Mouse (Mus musculus) CH12.LX (cell line): Measurements from ENCODE around the gene Primpol. TPM values are rescaled to one million over a fixed set of nuclear protein-coding genes. Genes with fewer than 3 reads are reported as not detected.

Source experiments
- DNase-seq: peaks from one replicate; pipeline ENCODE4 v3.0.0-alpha.2; 2013; ENCODE audit errors: extremely low read depth
- H3K27ac ChIP-seq: 2 replicates; pipeline ENCODE4 v1.5.1; 2012; ENCODE audit warnings: low read depth, mild to moderate bottlenecking, control low read depth, moderate library complexity; ENCODE audit not compliant: insufficient read depth
- H3K27me3 ChIP-seq: replicated peaks from 2 replicates; pipeline ENCODE3; 2012; ENCODE audit warnings: inconsistent platforms
- H3K36me3 ChIP-seq, 2 experiments: replicated peaks in 1 of 2; 2 replicates each; pipeline versions ENCODE3 to v1.6.1; 2012; ENCODE audit warnings: inconsistent platforms in 1 of 2, low read length in 1 of 2, mild to moderate bottlenecking in 1 of 2, mixed read lengths in 1 of 2, moderate library complexity in 1 of 2; ENCODE audit not compliant: control insufficient read depth in 1 of 2, insufficient read depth in 1 of 2
- H3K4me1 ChIP-seq, 2 experiments: 2 replicates each; pipeline ENCODE4 v1.6.1; 2012; ENCODE audit warnings: inconsistent platforms in 1 of 2, moderate library complexity in 1 of 2; ENCODE audit not compliant: insufficient read depth in 2 of 2, control insufficient read depth in 1 of 2
- H3K4me2 ChIP-seq: 2 replicates; pipeline ENCODE4 v1.6.1; 2012; ENCODE audit warnings: low read depth, mild to moderate bottlenecking, control low read depth; ENCODE audit not compliant: poor library complexity, insufficient read depth, severe bottlenecking
- H3K4me3 ChIP-seq, 3 experiments: fragments of 150-350 bp in 1 of 3; sonication (generic) in 1 of 3; replicated peaks in 1 of 3; 2 replicates each; pipeline versions ENCODE3 to v1.5.1; 2011 to 2012; ENCODE audit warnings: low read depth in 2 of 3, low read length in 2 of 3, mild to moderate bottlenecking in 2 of 3, moderate library complexity in 2 of 3, control low read depth in 1 of 3, improper control_type of control experiment in 1 of 3, inconsistent platforms in 1 of 3, mixed read lengths in 1 of 3; ENCODE audit not compliant: poor library complexity in 1 of 3
- H3K79me2 ChIP-seq: replicated peaks from 2 replicates; pipeline ENCODE4 v1.6.1; 2012; ENCODE audit warnings: mild to moderate bottlenecking, moderate library complexity; ENCODE audit not compliant: control insufficient read depth, poor library complexity, insufficient read depth, severe bottlenecking; ENCODE audit errors: extremely low read depth
- H3K9ac ChIP-seq: 2 replicates; pipeline ENCODE4 v1.6.1; 2012; ENCODE audit warnings: low read depth, mild to moderate bottlenecking, control low read depth, moderate library complexity; ENCODE audit not compliant: insufficient read depth
- H3K9me3 ChIP-seq: replicated peaks from 2 replicates; pipeline ENCODE3; 2012; ENCODE audit warnings: low read length, inconsistent platforms, mixed read lengths
- CTCF ChIP-seq, 2 experiments: IDR thresholded peaks in 1 of 2; conservative IDR thresholded peaks in 1 of 2; 2 replicates each; pipeline ENCODE4 v1.5.1; 2011 to 2012; ENCODE audit warnings: low read depth in 2 of 2, low read length in 2 of 2, improper control_type of control experiment in 1 of 2, inconsistent platforms in 1 of 2, mild to moderate bottlenecking in 1 of 2, moderate library complexity in 1 of 2
- E2F4 ChIP-seq: IDR thresholded peaks from 2 replicates; pipeline ENCODE4 v1.6.1; 2011; ENCODE audit warnings: low read depth, low read length, improper control_type of control experiment; ENCODE audit not compliant: insufficient replicate concordance
- EP300 ChIP-seq: IDR thresholded peaks from 2 replicates; pipeline ENCODE4 v1.6.1; 2011; ENCODE audit warnings: low read length, improper control_type of control experiment
- IRF4 ChIP-seq: IDR thresholded peaks from 2 replicates; pipeline ENCODE4 v1.6.1; 2014; ENCODE audit warnings: low read depth, mild to moderate bottlenecking, inconsistent platforms, low read length, improper control_type of control experiment
- MAZ ChIP-seq: IDR thresholded peaks from 2 replicates; pipeline ENCODE4 v1.6.1; 2012; ENCODE audit warnings: low read depth, mild to moderate bottlenecking, inconsistent platforms, low read length, improper control_type of control experiment, moderate library complexity
- MXI1 ChIP-seq: IDR thresholded peaks from 2 replicates; pipeline ENCODE4 v1.6.1; 2011; ENCODE audit warnings: mild to moderate bottlenecking, low read depth, low read length, improper control_type of control experiment
- NELFE ChIP-seq: IDR thresholded peaks from 2 replicates; pipeline ENCODE4 v1.6.1; 2011; ENCODE audit warnings: low read depth, low read length, improper control_type of control experiment
- NRF1 ChIP-seq: IDR thresholded peaks from 2 replicates; pipeline ENCODE4 v1.6.1; 2014; ENCODE audit warnings: low read depth, mild to moderate bottlenecking, inconsistent platforms, low read length, improper control_type of control experiment, moderate library complexity
- POLR2A ChIP-seq: IDR thresholded peaks from 2 replicates; pipeline ENCODE4 v1.6.1; 2011; ENCODE audit warnings: low read depth, mild to moderate bottlenecking, improper control_type of control experiment, low read length
- RAD21 ChIP-seq: IDR thresholded peaks from 2 replicates; pipeline ENCODE4 v1.6.1; 2011; ENCODE audit warnings: low read depth, mild to moderate bottlenecking, low read length, improper control_type of control experiment, moderate library complexity
- RCOR1 ChIP-seq: conservative IDR thresholded peaks from 2 replicates; pipeline ENCODE4 v1.6.1; 2012; ENCODE audit warnings: low read depth, mild to moderate bottlenecking, inconsistent platforms, low read length, improper control_type of control experiment
- SIN3A ChIP-seq: IDR thresholded peaks from 2 replicates; pipeline ENCODE4 v1.6.1; 2012; ENCODE audit warnings: low read length, improper control_type of control experiment, inconsistent platforms
- SMC3 ChIP-seq: IDR thresholded peaks from 2 replicates; pipeline ENCODE4 v1.6.1; 2011; ENCODE audit warnings: low read depth, low read length, improper control_type of control experiment
- TCF12 ChIP-seq: IDR thresholded peaks from 2 replicates; pipeline ENCODE4 v1.6.1; 2014; ENCODE audit warnings: low read depth, mild to moderate bottlenecking, inconsistent platforms, low read length, improper control_type of control experiment
- USF1 ChIP-seq: IDR thresholded peaks from 2 replicates; pipeline ENCODE4 v1.6.1; 2014; ENCODE audit warnings: low read depth, mild to moderate bottlenecking, inconsistent platforms, low read length, improper control_type of control experiment
- USF2 ChIP-seq: conservative IDR thresholded peaks from 2 replicates; pipeline ENCODE4 v1.6.1; 2011; ENCODE audit warnings: low read depth, low read length, improper control_type of control experiment
- ZC3H11A ChIP-seq: IDR thresholded peaks from 2 replicates; pipeline ENCODE4 v1.6.1; 2012; ENCODE audit warnings: low read depth, mild to moderate bottlenecking, inconsistent platforms, low read length, improper control_type of control experiment
- ZKSCAN1 ChIP-seq: IDR thresholded peaks from 2 replicates; pipeline ENCODE4 v1.6.1; 2012; ENCODE audit warnings: low read depth, inconsistent platforms, low read length, improper control_type of control experiment, borderline replicate concordance
- ZMIZ1 ChIP-seq: IDR thresholded peaks from 2 replicates; pipeline ENCODE4 v1.6.1; 2012; ENCODE audit warnings: low read depth, mild to moderate bottlenecking, inconsistent platforms, low read length, improper control_type of control experiment
- ZNF384 ChIP-seq: IDR thresholded peaks from 2 replicates; pipeline ENCODE4 v1.6.1; 2012; ENCODE audit warnings: low read depth, low read length, improper control_type of control experiment, inconsistent platforms
- dilution Hi-C: fragments of 300-500 bp; cut with MboI; formaldehyde crosslinking; loops from 2 replicates; pipeline ENCODE4 v1.14.3; 2020; ENCODE audit warnings: low sequenced_read_pairs; ENCODE audit not compliant: extremely low pct_unique_long_range_greater_than_20kb, extremely low pct_ligation_motif_present
- in situ Hi-C: fragments of 300-500 bp; cut with MboI; formaldehyde crosslinking; loops from 3 replicates; pipeline ENCODE4 v1.14.3; 2019; ENCODE audit warnings: low sequenced_read_pairs, low pct_ligation_motif_present, low pct_unique_long_range_greater_than_20kb, mixed read lengths
- polyA plus RNA-seq: library from polyadenylated mRNA; unstranded; fragments of >175 nt; gene quantifications from 2 replicates; pipeline ENCODE4 v1.2.1, GENCODE M21; 2012; ENCODE audit warnings: low read depth; ENCODE audit not compliant: insufficient read length
- total RNA-seq, 2 experiments: library from RNA; depleted of rRNA; stranded (reverse); fragments of 300-350 nt in 1 of 2; fragments of >200 nt in 1 of 2; gene quantifications; 2 replicates each; pipeline ENCODE4 v1.2.3; 2012 to 2014

Primpol gene
- total and polyA plus RNA-seq, 3 experiments = 12.4 to 17.8 (median 15.3) TPM

DNA sequence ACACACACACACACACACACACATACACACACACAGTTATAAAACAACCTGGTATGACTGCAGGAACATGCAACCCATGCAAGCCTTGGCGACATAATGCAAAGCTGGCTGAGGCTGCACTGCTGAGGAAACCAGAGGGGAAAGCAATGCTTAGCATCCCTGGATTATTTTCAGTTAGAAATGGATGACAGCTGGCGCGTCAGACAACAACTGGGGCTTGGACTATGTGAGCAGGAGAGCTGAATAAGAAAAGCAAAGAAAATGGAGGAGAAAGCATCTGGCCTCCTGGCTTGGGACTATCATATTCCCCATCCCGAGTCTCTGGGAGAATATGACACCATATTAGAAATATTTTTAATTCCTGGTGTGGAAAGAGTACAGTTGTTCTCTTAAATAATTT is 4.1 kb downstream of the Primpol start:
- dilution Hi-C loops = no loop called here
- no peak overlapping the region for H3K9ac ChIP-seq
- peaks cover 14% of the 10 kb centered on the region; the same call in 1 of the 2 replicates for H3K79me2 ChIP-seq
- H3K9me3 ChIP-seq = no peaks in the 10 kb centered on the region
- H3K4me1 ChIP-seq = peaks cover 4 to 18% of the 10 kb centered on the region in 2 experiments; a peak in 3 of 4 replicates
- H3K4me2 ChIP-seq = no peak overlapping the region
- H3K4me3 ChIP-seq = no peak overlapping the region
- no peak for DNase-seq
- in situ Hi-C loops = no loop called here
- no peaks in the 10 kb centered on the region for H3K27me3 ChIP-seq
- no peak overlapping the region for H3K27ac ChIP-seq
- peaks cover 21 to 50% of the 10 kb centered on the region in 2 experiments for H3K36me3 ChIP-seq
- no peak for TF ChIP-seq NRF1
- no peak for TF ChIP-seq SMC3
- no peak for TF ChIP-seq ZNF384
- TF ChIP-seq ZC3H11A = no peak
- no peak for TF ChIP-seq CTCF (conservative IDR thresholded peaks at IDR 0.05 in 1 of 2, IDR thresholded peaks at IDR 0.05 in 1 of 2; ENCODE audit: low read depth in 2 of 2, low read length in 2 of 2)
- TF ChIP-seq ZMIZ1 = no peak
- TF ChIP-seq MAZ = no peak

GRCm38 (mm10) chr8:46611557-46611956 is 5.5 kb downstream of the Primpol start:
- in situ Hi-C loops (no loop called here), dilution Hi-C loops (no loop called here)
- Histone ChIP-seq H3K27me3 (no peaks in the 10 kb centered on the region), H3K9ac (no peak overlapping the region), H3K9me3 (no peaks in the 10 kb centered on the region), H3K79me2 (peaks cover 10% of the 10 kb centered on the region; the same call in 1 of the 2 replicates), H3K4me2 (no peak overlapping the region), H3K4me3 (no peak overlapping the region), H3K4me1 (peaks cover 4 to 18% of the 10 kb centered on the region in 2 experiments; a peak in 3 of 4 replicates), H3K27ac (no peak overlapping the region), H3K36me3 (peaks cover 29 to 61% of the 10 kb centered on the region in 2 experiments)
- no peak for DNase-seq
- TF ChIP-seq TCF12 = no peak
- TF ChIP-seq RAD21 = no peak
- no peak for TF ChIP-seq NELFE
- no peak for TF ChIP-seq ZKSCAN1
- TF ChIP-seq E2F4 = no peak
- TF ChIP-seq ZC3H11A = no peak
- TF ChIP-seq SIN3A = no peak
- TF ChIP-seq USF1 = no peak
- no peak for TF ChIP-seq IRF4
- TF ChIP-seq USF2 = no peak
- TF ChIP-seq MXI1 = no peak
- TF ChIP-seq EP300 = no peak
- no peak for TF ChIP-seq RCOR1
- no peak for TF ChIP-seq POLR2A
